Comparison of ENCODE assay signal across 9 mouse cellular contexts in genomic region chrX:134723762-134724161, GRCm38 (mm10). TPM values are rescaled to one million over a fixed set of nuclear protein-coding genes. Genes with fewer than 3 reads are reported as not detected.
DNase-seq lines count a peak whose midpoint lies in the region; ATAC-seq lines count a peak whose summit lies in the region.
"Not testable (repeated sequence)": the region's sequence is repeated elsewhere in the genome, so short reads cannot be mapped to it uniquely, and the experiment has no call there.
"Had no signal": no experiment of that assay in that cellular context is flagged by ENCODE, and none has a peak within 500 bp of the region (broad histone marks: within the 10 kb centered on the region; RNA-seq: fewer than 3 reads in every experiment).

No protein-coding gene starts in this region.

- not testable (repeated sequence) for H3K9me3 ChIP-seq in forebrain, embryonic 10.5 days; kidney, embryonic 15.5 days (replicated peaks); limb, embryonic 13.5 days; midbrain, embryonic 11.5 days (ENCODE audit: control insufficient read depth, low read length); stomach, embryonic 14.5 days (ENCODE audit: control insufficient read depth, low read depth, low read length)

- peak overlapping the region; percentile 15; the same call in 1 of the 2 replicates for H3K27ac ChIP-seq in forebrain, embryonic 10.5 days
- H3K27ac ChIP-seq in kidney, embryonic 15.5 days, result 0 out of 2 replicates have a peak overlapping the region, but pooled peaks have one; percentile 22
- H3K27ac ChIP-seq in limb, embryonic 13.5 days; midbrain, embryonic 11.5 days (ENCODE audit: low read depth, low read length); stomach, embryonic 14.5 days (ENCODE audit: low read length): not testable (repeated sequence)

- peak; percentile 45 to 53; a peak in 2 of 4 replicates for ATAC-seq in hematopoietic stem cell, adult 5-6 weeks (replicated peaks in 1 of 2; ENCODE audit: insufficient read depth in 1 of 2, low FRiP score in 2 of 2, low TSS enrichment in 1 of 2, low read depth in 1 of 2, poor library complexity in 2 of 2, severe bottlenecking in 2 of 2)
- peak; percentile 89 for ATAC-seq in kidney, embryonic 15.5 days (replicated peaks; ENCODE audit: low FRiP score)
- ATAC-seq in limb, embryonic 13.5 days (ENCODE audit: low FRiP score, low read depth), result peak; percentile 36; the same call in 1 of the 2 replicates
- peak; percentile 61; the same call in 1 of the 2 replicates for ATAC-seq in midbrain, embryonic 11.5 days (ENCODE audit: low FRiP score)
- ATAC-seq in stomach, embryonic 14.5 days (ENCODE audit: insufficient number of reproducible peaks, insufficient read depth, low FRiP score, low read depth), result peak; percentile 56; the same call in 1 of the 2 replicates

- not testable (repeated sequence) for H3K9ac ChIP-seq in kidney, embryonic 15.5 days; limb, embryonic 13.5 days; midbrain, embryonic 11.5 days (ENCODE audit: low read length); stomach, embryonic 14.5 days (replicated peaks; ENCODE audit: low read depth, low read length)

- not testable (repeated sequence) for H3K4me3 ChIP-seq in forebrain, embryonic 10.5 days; kidney, embryonic 15.5 days (replicated peaks); limb, embryonic 13.5 days; midbrain, embryonic 11.5 days (ENCODE audit: low read depth, low read length); stomach, embryonic 14.5 days (ENCODE audit: low read depth, low read length)

- H3K4me2 ChIP-seq in kidney, embryonic 15.5 days; limb, embryonic 13.5 days (replicated peaks); midbrain, embryonic 11.5 days; stomach, embryonic 14.5 days (replicated peaks; ENCODE audit: low read depth, low read length): not testable (repeated sequence)

- peaks cover 71% of the 10 kb centered on the region for H3K27me3 ChIP-seq in forebrain, embryonic 10.5 days (ENCODE audit: poor library complexity, severe bottlenecking)
- H3K27me3 ChIP-seq in kidney, embryonic 15.5 days, result peaks cover 29% of the 10 kb centered on the region
- peaks cover 11% of the 10 kb centered on the region; the same call in 1 of the 2 replicates for H3K27me3 ChIP-seq in limb, embryonic 13.5 days
- not testable (repeated sequence) for H3K27me3 ChIP-seq in midbrain, embryonic 11.5 days (ENCODE audit: control insufficient read depth, insufficient read depth, low read length); stomach, embryonic 14.5 days (ENCODE audit: control insufficient read depth, insufficient read depth, low read length)

- peak; percentile 45 for DNase-seq in ZHBTc4 (ENCODE audit: low read depth, low spot score)
- DNase-seq in forebrain, embryonic 10.5 days (ENCODE audit: extremely low spot score, low spot score); midbrain, embryonic 11.5 days (ENCODE audit: low spot score, missing footprints): not testable (repeated sequence)

- not testable (repeated sequence) for H3K4me1 ChIP-seq in forebrain, embryonic 10.5 days; kidney, embryonic 15.5 days; limb, embryonic 13.5 days; midbrain, embryonic 11.5 days (ENCODE audit: control insufficient read depth, insufficient read depth, low read length); stomach, embryonic 14.5 days (ENCODE audit: control insufficient read depth, insufficient read depth, low read length)

- 13% methylated on average over 2 of the region's 2 CpGs for WGBS in forebrain, embryonic 10.5 days
- 27% methylated on average over 2 of the region's 2 CpGs for WGBS in kidney, embryonic 15.5 days
- 18% methylated on average over 2 of the region's 2 CpGs for WGBS in limb, embryonic 13.5 days
- 29% methylated on average over 1 of the region's 2 CpGs for WGBS in midbrain, embryonic 11.5 days
- WGBS in stomach, embryonic 14.5 days, result 55% methylated on average over 1 of the region's 2 CpGs

- H3K36me3 ChIP-seq in forebrain, embryonic 10.5 days (replicated peaks), result peaks cover 13% of the 10 kb centered on the region
- peaks cover 13% of the 10 kb centered on the region; the same call in 1 of the 2 replicates for H3K36me3 ChIP-seq in kidney, embryonic 15.5 days
- H3K36me3 ChIP-seq in limb, embryonic 13.5 days, result peaks cover 18% of the 10 kb centered on the region
- H3K36me3 ChIP-seq in midbrain, embryonic 11.5 days (ENCODE audit: control insufficient read depth, insufficient read depth, low read length); stomach, embryonic 14.5 days (ENCODE audit: control insufficient read depth, insufficient read depth, low read length): not testable (repeated sequence)

RNA-seq across cellular contexts. Expression of gene Armcx1, which starts 6.0 kb away (rescaled TPM):
- polyA plus RNA-seq in forebrain, embryonic 10.5 days (2016; fragmentation: Nextera tagmentation; extraction: Ambion mirVana), result 42.6 and 42.7 TPM in 2 replicates
- total RNA-seq in hematopoietic stem cell, adult 5-6 weeks (2017), result 43.8 and 48.8 TPM in 2 replicates
- 50.5 and 55.0 TPM in 2 replicates for polyA plus RNA-seq in kidney, embryonic 15.5 days (2015; fragmentation: Nextera tagmentation; extraction: Ambion mirVana)
- polyA plus RNA-seq in limb, embryonic 13.5 days (2015; fragmentation: Nextera tagmentation; extraction: Ambion mirVana), result 74.7 and 76.7 TPM in 2 replicates
- polyA plus RNA-seq in midbrain, embryonic 11.5 days (2014; fragmentation: Nextera tagmentation; extraction: Ambion mirVana), result 48.2 and 50.0 TPM in 2 replicates
- polyA plus RNA-seq in stomach, embryonic 14.5 days (2014; fragmentation: Nextera tagmentation; extraction: Ambion mirVana), result 52.0 and 52.1 TPM in 2 replicates
- total RNA-seq: MEL had no signal
- polyA plus RNA-seq: Patski had no signal

RNA-seq across cellular contexts. Expression of gene Armcx6, which starts 27.5 kb away (rescaled TPM):
- 14.6 and 15.3 TPM in 2 replicates for polyA plus RNA-seq in forebrain, embryonic 10.5 days (2016; fragmentation: Nextera tagmentation; extraction: Ambion mirVana)
- 23.5 and 33.5 TPM in 2 replicates for total RNA-seq in hematopoietic stem cell, adult 5-6 weeks (2017)
- polyA plus RNA-seq in kidney, embryonic 15.5 days (2015; fragmentation: Nextera tagmentation; extraction: Ambion mirVana), result 22.6 and 22.9 TPM in 2 replicates
- 43.6 TPM in 2 replicates for polyA plus RNA-seq in limb, embryonic 13.5 days (2015; fragmentation: Nextera tagmentation; extraction: Ambion mirVana)
- 14.4 and 15.4 TPM in 2 replicates for polyA plus RNA-seq in midbrain, embryonic 11.5 days (2014; fragmentation: Nextera tagmentation; extraction: Ambion mirVana)
- polyA plus RNA-seq in stomach, embryonic 14.5 days (2014; fragmentation: Nextera tagmentation; extraction: Ambion mirVana), result 30.5 and 30.8 TPM in 2 replicates
- total RNA-seq: MEL had no signal

RNA-seq across cellular contexts. Expression of gene Armcx3, which starts 32.6 kb away (rescaled TPM):
- 48.8 and 49.1 TPM in 2 replicates for polyA plus RNA-seq in forebrain, embryonic 10.5 days (2016; fragmentation: Nextera tagmentation; extraction: Ambion mirVana)
- total RNA-seq in hematopoietic stem cell, adult 5-6 weeks (2017), result 27.4 and 31.6 TPM in 2 replicates
- polyA plus RNA-seq in kidney, embryonic 15.5 days (2015; fragmentation: Nextera tagmentation; extraction: Ambion mirVana), result 61.5 and 63.5 TPM in 2 replicates
- 81.1 and 87.1 TPM in 2 replicates for polyA plus RNA-seq in limb, embryonic 13.5 days (2015; fragmentation: Nextera tagmentation; extraction: Ambion mirVana)
- polyA plus RNA-seq in midbrain, embryonic 11.5 days (2014; fragmentation: Nextera tagmentation; extraction: Ambion mirVana), result 58.7 and 65.9 TPM in 2 replicates
- 79.8 and 84.8 TPM in 2 replicates for polyA plus RNA-seq in stomach, embryonic 14.5 days (2014; fragmentation: Nextera tagmentation; extraction: Ambion mirVana)

RNA-seq across cellular contexts. Expression of gene Armcx4, which starts 37.4 kb away (rescaled TPM):
- polyA plus RNA-seq in forebrain, embryonic 10.5 days (2016; fragmentation: Nextera tagmentation; extraction: Ambion mirVana), result 7.7 and 7.9 TPM in 2 replicates
- 9.0 and 9.6 TPM in 2 replicates for total RNA-seq in hematopoietic stem cell, adult 5-6 weeks (2017)
- polyA plus RNA-seq in kidney, embryonic 15.5 days (2015; fragmentation: Nextera tagmentation; extraction: Ambion mirVana), result 4.5 and 4.6 TPM in 2 replicates
- polyA plus RNA-seq in limb, embryonic 13.5 days (2015; fragmentation: Nextera tagmentation; extraction: Ambion mirVana), result 7.4 and 8.1 TPM in 2 replicates
- 6.9 and 7.6 TPM in 2 replicates for polyA plus RNA-seq in midbrain, embryonic 11.5 days (2014; fragmentation: Nextera tagmentation; extraction: Ambion mirVana)
- 5.8 and 6.1 TPM in 2 replicates for polyA plus RNA-seq in stomach, embryonic 14.5 days (2014; fragmentation: Nextera tagmentation; extraction: Ambion mirVana)
- total RNA-seq: MEL had no signal

Comparison
In these comparisons a context has a peak if more than half of its experiments do, and no peak if none do; other contexts are left out.
1. ATAC-seq: peak in every context shown above with its lines; median percentile 89 in kidney, embryonic 15.5 days; 61 in midbrain, embryonic 11.5 days; 56 in stomach, embryonic 14.5 days; 49 in hematopoietic stem cell, adult 5-6 weeks; 36 in limb, embryonic 13.5 days.